Mouse (Mus musculus) kidney, embryonic 16.5 days (tissue): ENCODE data around the gene Cfap61. TPM values are rescaled to one million over a fixed set of nuclear protein-coding genes. Genes with fewer than 3 reads are reported as not detected.
"Not testable (repeated sequence)": the region's sequence is repeated elsewhere in the genome, so short reads cannot be mapped to it uniquely, and the experiment has no call there.

Experiments used
- ATAC-seq: fragments of 200-750 bp; cut with Nextera tagmentation; 2 replicates; pipeline ENCODE4 v1.8.0; 2017; ENCODE audit warnings: moderate TSS enrichment; ENCODE audit not compliant: low FRiP score, low TSS enrichment
- H3K27ac ChIP-seq: fragments of 300-500 bp; sonication (generic); 2 replicates; pipeline ENCODE4 v1.5.1; 2014; ENCODE audit warnings: low read length
- H3K27me3 ChIP-seq: fragments of 300-500 bp; sonication (generic); 2 replicates; pipeline ENCODE4 v1.6.1; 2014; ENCODE audit warnings: low read length, control low read depth, mixed read lengths; ENCODE audit not compliant: insufficient read depth
- H3K36me3 ChIP-seq: fragments of 300-500 bp; sonication (generic); 2 replicates; pipeline ENCODE4 v1.6.1; 2014; ENCODE audit warnings: low read length, control low read depth, mixed read lengths; ENCODE audit not compliant: insufficient read depth
- H3K4me1 ChIP-seq: fragments of 300-500 bp; sonication (generic); 2 replicates; pipeline ENCODE4 v1.6.1; 2014; ENCODE audit warnings: low read length, control low read depth, mixed read lengths; ENCODE audit not compliant: insufficient read depth
- H3K4me2 ChIP-seq: fragments of 300-500 bp; sonication (generic); replicated peaks from 2 replicates; pipeline ENCODE4 v1.6.1; 2014; ENCODE audit warnings: low read depth, low read length
- H3K4me3 ChIP-seq: fragments of 300-500 bp; sonication (generic); 2 replicates; pipeline ENCODE4 v1.5.1; 2014; ENCODE audit warnings: mild to moderate bottlenecking, low read length
- H3K9ac ChIP-seq: fragments of 300-500 bp; sonication (generic); replicated peaks from 2 replicates; pipeline ENCODE4 v1.6.1; 2014; ENCODE audit warnings: low read length
- H3K9me3 ChIP-seq: fragments of 300-500 bp; sonication (generic); 2 replicates; pipeline ENCODE4 v1.6.1; 2016; ENCODE audit warnings: low read length, control low read depth
- WGBS: fragments of 180-500 bp; shearing (Covaris S2); extraction: QIAGEN DNeasy Blood & Tissue Kit; methylation state at CpG from one replicate; pipeline ENCODE4 v1.1.7; 2014; 5-methylcytosine and 5-hydroxymethylcytosine counted together
- polyA plus RNA-seq: library from polyadenylated mRNA; unstranded; fragments of >200 nt; fragmentation: Nextera tagmentation; extraction: Ambion mirVana; gene quantifications from 2 replicates; pipeline ENCODE4 v1.2.1, GENCODE M21; 2015

Cfap61 gene
- 0.67 and 2.2 TPM in 2 replicates for polyA plus RNA-seq

- Histone ChIP-seq H3K27me3 (no peaks in the 10 kb centered on the region), H3K27ac (no peak within 1 kb of the TSS), H3K9me3 (no peaks in the 10 kb centered on the region), H3K36me3 (peaks cover 16% of the 10 kb centered on the region; the same call in 1 of the 2 replicates), H3K4me2 (peak within 1 kb of the TSS; percentile 79), H3K4me1 (peaks cover 10% of the 10 kb centered on the region), H3K4me3 (peak within 1 kb of the TSS; percentile 98), H3K9ac (peak within 1 kb of the TSS; percentile 80)
- WGBS = under 1% methylated on average over 61 of the region's 61 CpGs
- peak; percentile 98 for ATAC-seq
These were observed at the start of gene Cfap61, which contains the start of gene Crnkl1 for GRCm38 (mm10) chr2:145934339-145935231. Gene Cfap61, plus strand, starts transcription at chr2:145934784. Gene Crnkl1, minus strand, starts transcription at chr2:145935014.

GRCm38 (mm10) chr2:145884913-145885785 lies 49.4 kb upstream of the Cfap61 start:
- peak; percentile 23; the same call in 1 of the 2 replicates for ATAC-seq
- H3K9ac ChIP-seq = no peak overlapping the region
- H3K4me1 ChIP-seq = peaks cover 44% of the 10 kb centered on the region
- H3K27ac ChIP-seq = peak overlapping the region; percentile 65
- no peak overlapping the region for H3K4me2 ChIP-seq
- 36% methylated on average over 14 of the region's 14 CpGs for WGBS
- no peaks in the 10 kb centered on the region for H3K27me3 ChIP-seq
- H3K36me3 ChIP-seq = peaks cover 29% of the 10 kb centered on the region
- no peak overlapping the region for H3K4me3 ChIP-seq
- peaks cover 3% of the 10 kb centered on the region; the same call in 1 of the 2 replicates for H3K9me3 ChIP-seq

GRCm38 (mm10) chr2:145887937-145888765 lies 46.4 kb upstream of the Cfap61 start:
- H3K9me3 ChIP-seq = no peaks in the 10 kb centered on the region
- peak overlapping the region; percentile 80 for H3K27ac ChIP-seq
- H3K4me2 ChIP-seq = no peak overlapping the region
- H3K36me3 ChIP-seq = peaks cover 16% of the 10 kb centered on the region
- peaks cover 44% of the 10 kb centered on the region for H3K4me1 ChIP-seq
- no peaks in the 10 kb centered on the region for H3K27me3 ChIP-seq
- peak; percentile 20; the same call in 1 of the 2 replicates for ATAC-seq
- no peak overlapping the region for H3K4me3 ChIP-seq
- WGBS = 47% methylated on average over 14 of the region's 14 CpGs
- H3K9ac ChIP-seq = no peak overlapping the region

GRCm38 (mm10) chr2:145888766-145889480 lies 45.7 kb upstream of the Cfap61 start:
- H3K27ac ChIP-seq = peak overlapping the region; percentile 80
- ATAC-seq = no peak
- no peaks in the 10 kb centered on the region for H3K27me3 ChIP-seq

GRCm38 (mm10) chr2:145890571-145890970 lies 44.0 kb upstream of the Cfap61 start:
- no peak overlapping the region for H3K27ac ChIP-seq
- no peak overlapping the region for H3K4me2 ChIP-seq
- 86% methylated on average over 2 of the region's 2 CpGs for WGBS
- H3K36me3 ChIP-seq = peaks cover 6% of the 10 kb centered on the region
- H3K27me3 ChIP-seq = no peaks in the 10 kb centered on the region
- H3K4me1 ChIP-seq = peaks cover 21% of the 10 kb centered on the region
- no peak for ATAC-seq
- H3K9me3 ChIP-seq = no peaks in the 10 kb centered on the region
- H3K9ac ChIP-seq = no peak overlapping the region
- H3K4me3 ChIP-seq = no peak overlapping the region

More at GRCm38 (mm10) chr2:145888766-145889480, 45.7 kb upstream of the Cfap61 start:
- Histone ChIP-seq H3K36me3 (peaks cover 12% of the 10 kb centered on the region), H3K4me2 (no peak overlapping the region), H3K9me3 (no peaks in the 10 kb centered on the region), H3K9ac (no peak overlapping the region), H3K4me1 (peaks cover 37% of the 10 kb centered on the region), H3K4me3 (no peak overlapping the region)
- 38% methylated on average over 6 of the region's 6 CpGs for WGBS

- no peak overlapping the region for H3K4me3 ChIP-seq
- no peak overlapping the region for H3K27ac ChIP-seq
- peaks cover 7% of the 10 kb centered on the region for H3K4me1 ChIP-seq
- H3K9ac ChIP-seq = no peak overlapping the region
- ATAC-seq = no peak
- 97% methylated on average over 6 of the region's 6 CpGs for WGBS
- H3K27me3 ChIP-seq = no peaks in the 10 kb centered on the region
- H3K4me2 ChIP-seq = no peak overlapping the region
- no peaks in the 10 kb centered on the region for H3K36me3 ChIP-seq
- no peaks in the 10 kb centered on the region for H3K9me3 ChIP-seq
These were observed 40.8 kb upstream of the Cfap61 start for GRCm38 (mm10) chr2:145893756-145894155.

GRCm38 (mm10) chr2:145898106-145898505 lies 36.5 kb upstream of the Cfap61 start:
- H3K9ac ChIP-seq = no peak overlapping the region
- 70% methylated on average over 9 of the region's 9 CpGs for WGBS
- ATAC-seq = no peak

GRCm38 (mm10) chr2:145900318-145900717 lies 34.3 kb upstream of the Cfap61 start:
- H3K4me3 ChIP-seq, ATAC-seq, H3K36me3 ChIP-seq, H3K27ac ChIP-seq, H3K27me3 ChIP-seq, H3K9ac ChIP-seq, H3K4me2 ChIP-seq, H3K9me3 ChIP-seq: not testable (repeated sequence)
- WGBS = 80% methylated on average over 7 of the region's 8 CpGs
- H3K4me1 ChIP-seq = peaks cover 14% of the 10 kb centered on the region

More at GRCm38 (mm10) chr2:145898106-145898505, 36.5 kb upstream of the Cfap61 start:
- no peaks in the 10 kb centered on the region for H3K4me1 ChIP-seq
- H3K4me2 ChIP-seq = no peak overlapping the region
- H3K9me3 ChIP-seq = no peaks in the 10 kb centered on the region
- no peaks in the 10 kb centered on the region for H3K27me3 ChIP-seq
- H3K36me3 ChIP-seq = no peaks in the 10 kb centered on the region
- no peak overlapping the region for H3K4me3 ChIP-seq
- H3K27ac ChIP-seq = no peak overlapping the region
